Mouse (Mus musculus): ENCODE measurements around the gene Sc5d.

GRCm38 (mm10) chr9:42230333-42230732 lies 33.7 kb downstream of the Sc5d start:
- no peak for TF ChIP-seq CTCF (conservative IDR thresholded peaks at IDR 0.05 in 1 of 2, IDR thresholded peaks at IDR 0.05 in 1 of 2; ENCODE audit: low read depth in 2 of 2, low read length in 2 of 2)
- no peak for TF ChIP-seq E2F4 (IDR thresholded peaks at IDR 0.05; ENCODE audit: insufficient replicate concordance, low read depth, low read length)
- TF ChIP-seq RCOR1 (conservative IDR thresholded peaks at IDR 0.05; ENCODE audit: low read depth, low read length) = no peak
- TF ChIP-seq POLR2A (IDR thresholded peaks at IDR 0.05; ENCODE audit: low read depth, low read length) = no peak
- TF ChIP-seq MYC (IDR thresholded peaks at IDR 0.05; ENCODE audit: low read depth, low read length) = no peak
- no peak for TF ChIP-seq ETS1 (conservative IDR thresholded peaks at IDR 0.05; ENCODE audit: low read depth, low read length)
- TF ChIP-seq MAX (IDR thresholded peaks at IDR 0.05; ENCODE audit: low read length) = no peak
- no peak for TF ChIP-seq NRF1 (IDR thresholded peaks at IDR 0.05; ENCODE audit: low read depth, low read length)
- TF ChIP-seq USF1 (IDR thresholded peaks at IDR 0.05; ENCODE audit: low read depth, low read length) = no peak
- TF ChIP-seq MEF2A (IDR thresholded peaks at IDR 0.05; ENCODE audit: borderline replicate concordance, low read depth, low read length) = no peak
- no peak for TF ChIP-seq CHD2 (IDR thresholded peaks at IDR 0.05; ENCODE audit: low read length)
